Mouse (Mus musculus): ENCODE data around the gene Hao1.

Gene Hao1

GRCm38 (mm10) chr2:134554221-134554727, at the start of gene Hao1:
Gene Hao1 (minus strand): TSS chr2:134554368.
- DNase-seq (ENCODE audit: low read depth, low spot score): no peak

GRCm38 (mm10) chr2:134591081-134591694, 37.0 kb upstream of the Hao1 start:
- DNase-seq (ENCODE audit: low read depth, low spot score): no peak

- no peak for DNase-seq (ENCODE audit: low read depth, low spot score)
Observed at GRCm38 (mm10) chr2:134585243-134585642, 31.1 kb upstream of the Hao1 start.

GRCm38 (mm10) chr2:134559422-134559821, 5.3 kb upstream of the Hao1 start:
- DNase-seq (ENCODE audit: low read depth, low spot score): no peak

GRCm38 (mm10) chr2:134552358-134552757, 1.8 kb downstream of the Hao1 start:
- no peak for DNase-seq (ENCODE audit: low read depth, low spot score)

GRCm38 (mm10) chr2:134549770-134550169, 4.4 kb downstream of the Hao1 start:
- no peak for DNase-seq (ENCODE audit: low read depth, low spot score)

GRCm38 (mm10) chr2:134545116-134545515, 9.1 kb downstream of the Hao1 start:
- DNase-seq (ENCODE audit: low read depth, low spot score): no peak

- DNase-seq (ENCODE audit: low read depth, low spot score): no peak
Observed at GRCm38 (mm10) chr2:134544321-134545065, 9.7 kb downstream of the Hao1 start.

GRCm38 (mm10) chr2:134543501-134543900, 10.7 kb downstream of the Hao1 start:
- no peak for DNase-seq (ENCODE audit: low read depth, low spot score)

- DNase-seq (ENCODE audit: low read depth, low spot score): no peak
Observed at GRCm38 (mm10) chr2:134541019-134541418, 13.1 kb downstream of the Hao1 start.

- no peak for DNase-seq (ENCODE audit: low read depth, low spot score)
Observed at GRCm38 (mm10) chr2:134538451-134538850, 15.7 kb downstream of the Hao1 start.

- no peak for DNase-seq (ENCODE audit: low read depth, low spot score)
Observed at GRCm38 (mm10) chr2:134528122-134528810, 25.9 kb downstream of the Hao1 start.

- DNase-seq (ENCODE audit: low read depth, low spot score): no peak
Observed at GRCm38 (mm10) chr2:134527419-134528114, 26.6 kb downstream of the Hao1 start.

GRCm38 (mm10) chr2:134518042-134518441, 36.1 kb downstream of the Hao1 start:
- DNase-seq (ENCODE audit: low read depth, low spot score): no peak

- no peak for DNase-seq (ENCODE audit: low read depth, low spot score)
Observed at GRCm38 (mm10) chr2:134499777-134500176, 54.4 kb downstream of the Hao1 start.

GRCm38 (mm10) chr2:134498450-134498849, 55.7 kb downstream of the Hao1 start:
- DNase-seq (ENCODE audit: low read depth, low spot score): no peak

GRCm38 (mm10) chr2:134488671-134489070, 65.5 kb downstream of the Hao1 start:
- no peak for DNase-seq (ENCODE audit: low read depth, low spot score)

GRCm38 (mm10) chr2:134486055-134486834, 67.9 kb downstream of the Hao1 start:
- no peak for DNase-seq (ENCODE audit: low read depth, low spot score)

GRCm38 (mm10) chr2:134482683-134483082, 71.5 kb downstream of the Hao1 start:
- peak; percentile 9 for DNase-seq (ENCODE audit: low read depth, low spot score)

GRCm38 (mm10) chr2:134481759-134482158, 72.4 kb downstream of the Hao1 start:
- DNase-seq (ENCODE audit: low read depth, low spot score): peak; percentile 11

GRCm38 (mm10) chr2:134481174-134481573, 73.0 kb downstream of the Hao1 start:
- no peak for DNase-seq (ENCODE audit: low read depth, low spot score)
